Mouse (Mus musculus): ENCODE results near the gene Tars2.

DNA sequence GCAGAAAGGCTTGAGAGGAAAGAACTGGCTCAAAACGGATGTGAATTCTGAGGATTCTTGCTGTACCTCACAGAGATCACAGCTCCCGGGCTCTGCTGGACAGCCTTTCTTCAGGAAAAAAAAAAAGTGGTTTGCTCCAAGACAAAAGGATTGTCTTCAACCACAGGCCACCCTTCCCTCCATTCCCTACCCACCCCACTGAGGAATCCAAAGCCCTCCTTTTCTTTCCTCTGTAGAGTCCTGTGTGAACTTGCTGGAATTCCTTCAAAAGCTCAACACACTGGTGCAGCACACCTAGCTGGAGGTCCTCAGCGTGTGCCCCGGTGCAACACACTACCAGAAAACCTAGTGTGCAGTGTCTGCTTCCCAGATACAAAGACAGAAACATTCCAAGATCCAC lies 1.8 kb upstream of the Tars2 start:
- TF ChIP-seq USF1 (IDR thresholded peaks at IDR 0.05; ENCODE audit: low read depth, low read length), result no peak
- no peak for TF ChIP-seq CTCF (conservative IDR thresholded peaks at IDR 0.05 in 1 of 2, IDR thresholded peaks at IDR 0.05 in 1 of 2; ENCODE audit: low read depth in 2 of 2, low read length in 2 of 2)
- TF ChIP-seq USF2 (conservative IDR thresholded peaks at IDR 0.05; ENCODE audit: low read depth, low read length), result no peak
- TF ChIP-seq POLR2A (IDR thresholded peaks at IDR 0.05; ENCODE audit: low read depth, low read length), result no peak
- TF ChIP-seq PAX5 (IDR thresholded peaks at IDR 0.05; ENCODE audit: low read length), result no peak
- no peak for TF ChIP-seq EP300 (IDR thresholded peaks at IDR 0.05; ENCODE audit: low read length)
- no peak for TF ChIP-seq KAT2A (IDR thresholded peaks at IDR 0.05; ENCODE audit: insufficient replicate concordance, low read length)
- no peak for TF ChIP-seq RAD21 (IDR thresholded peaks at IDR 0.05; ENCODE audit: low read depth, low read length)
- no peak for TF ChIP-seq CHD2 (IDR thresholded peaks at IDR 0.05; ENCODE audit: low read length)

Measured in CH12.LX (cell line).